Mouse (Mus musculus) layer of hippocampus, adult 11-12 months (tissue): ENCODE data around the gene Mbd6.

Experiments
- DNase-seq: peaks from one replicate; pipeline ENCODE4 v3.0.0; 2022; ENCODE audit warnings: low spot score

Mbd6 gene

DNA sequence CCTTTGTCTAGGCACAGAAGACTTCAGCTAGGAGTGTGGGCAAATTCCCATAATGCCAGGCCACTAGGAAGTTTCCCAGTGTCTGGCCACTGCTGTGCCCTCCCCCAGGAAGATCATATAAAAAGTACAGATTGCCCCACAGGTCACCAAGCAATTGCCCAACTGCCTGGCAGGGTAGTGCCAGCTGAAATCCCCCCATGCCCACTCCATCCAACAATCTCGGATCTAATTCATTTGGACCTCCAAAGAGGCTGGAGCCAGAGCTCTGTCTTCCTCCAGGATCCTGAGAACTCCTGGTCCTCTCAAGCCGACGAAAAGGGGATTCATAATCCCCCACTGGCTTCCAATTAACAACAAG is 903 bp downstream of the Mbd6 start:
- DNase-seq: no peak

DNA sequence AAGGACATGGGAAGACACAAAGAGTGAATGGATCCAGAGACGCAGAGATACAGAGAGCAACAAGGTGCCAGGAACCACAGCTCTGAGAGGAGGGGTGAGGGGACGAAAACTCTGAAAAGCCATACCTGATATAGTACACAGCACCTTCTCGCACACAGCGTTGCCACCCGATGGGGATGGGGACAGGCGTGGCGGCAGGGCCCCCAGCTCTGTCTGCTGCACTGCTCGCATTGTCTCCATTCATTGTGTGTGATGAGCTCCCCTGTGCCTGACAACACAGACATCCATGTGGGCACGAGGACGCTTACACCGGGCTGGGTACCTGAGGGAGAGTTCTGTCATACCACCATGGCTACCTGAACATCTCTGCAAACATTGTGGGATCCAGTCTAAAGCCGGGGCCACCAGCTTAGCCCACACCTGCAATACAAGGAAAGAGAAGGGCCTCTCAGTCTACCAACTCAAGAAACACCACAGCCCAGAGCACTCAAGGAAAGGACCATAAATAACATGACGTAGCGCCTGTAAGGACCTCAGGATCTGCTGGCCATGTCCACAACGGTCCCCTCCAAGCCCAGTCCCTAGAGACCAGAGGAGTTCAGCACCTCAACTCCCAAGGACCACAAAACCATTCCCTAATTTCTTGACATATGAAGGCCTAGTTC is 1.4 kb downstream of the Mbd6 start:
- no peak for DNase-seq

DNA sequence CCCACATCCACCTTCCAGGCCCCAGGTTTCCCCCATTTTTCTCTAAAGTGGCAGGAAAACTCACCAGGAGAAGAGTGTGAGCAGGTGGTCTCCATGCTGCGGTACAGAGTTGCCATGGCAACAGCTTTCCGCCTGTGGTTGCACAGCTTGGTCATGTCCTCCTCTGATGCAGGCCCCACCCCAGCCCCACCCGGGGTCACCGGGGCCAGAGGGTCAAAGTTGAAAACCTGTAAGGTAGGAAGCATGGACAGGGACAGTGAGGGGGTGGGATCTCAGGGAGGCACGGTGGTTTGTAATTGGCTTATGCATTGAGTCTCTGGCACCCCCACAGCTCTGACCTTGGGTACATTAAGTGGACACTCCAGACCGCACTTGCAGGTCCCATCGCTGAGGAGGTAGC is 2.1 kb downstream of the Mbd6 start:
- DNase-seq: no peak

DNA sequence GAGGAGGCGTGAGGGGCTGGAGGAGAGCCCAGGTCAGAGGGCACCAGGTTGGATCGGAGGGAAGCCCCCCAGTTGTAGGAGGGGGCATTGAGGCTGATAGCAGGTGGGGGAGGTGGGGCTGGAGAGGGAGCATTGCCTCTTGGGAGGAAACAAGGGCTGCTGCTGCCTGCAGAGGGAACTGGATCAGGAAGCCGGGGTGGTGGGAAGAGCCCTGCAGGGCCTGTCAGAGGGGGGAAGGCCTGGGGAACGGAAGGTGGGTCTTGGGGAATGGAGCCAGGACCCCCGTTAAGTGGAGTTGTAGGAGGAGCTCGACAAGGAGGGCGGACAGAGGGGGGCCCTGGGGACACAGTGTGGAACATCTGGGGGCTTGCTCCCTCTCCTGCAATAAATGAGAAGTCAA is 2.6 kb downstream of the Mbd6 start:
- DNase-seq: no peak

DNA sequence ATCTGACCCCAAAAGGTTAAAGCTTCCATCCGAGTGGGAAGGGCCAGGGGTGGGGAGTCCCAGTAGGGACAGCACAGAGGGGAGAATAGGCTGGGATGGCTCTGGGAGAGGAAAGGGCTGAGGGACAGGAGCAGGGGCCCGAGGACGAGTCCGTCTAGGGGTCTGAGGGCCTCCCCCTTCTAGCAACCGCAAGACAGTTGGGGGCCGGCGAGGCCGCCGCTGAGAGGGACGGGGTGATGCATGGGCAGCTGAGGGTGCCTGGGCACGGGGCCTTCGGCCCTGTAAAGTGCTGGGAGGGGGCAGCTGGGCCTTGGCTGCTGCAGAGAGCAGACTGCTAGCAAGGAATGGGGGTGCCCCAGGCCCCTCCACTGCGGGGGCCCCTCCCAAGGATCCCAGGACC is 3.2 kb downstream of the Mbd6 start:
- DNase-seq: no peak

DNA sequence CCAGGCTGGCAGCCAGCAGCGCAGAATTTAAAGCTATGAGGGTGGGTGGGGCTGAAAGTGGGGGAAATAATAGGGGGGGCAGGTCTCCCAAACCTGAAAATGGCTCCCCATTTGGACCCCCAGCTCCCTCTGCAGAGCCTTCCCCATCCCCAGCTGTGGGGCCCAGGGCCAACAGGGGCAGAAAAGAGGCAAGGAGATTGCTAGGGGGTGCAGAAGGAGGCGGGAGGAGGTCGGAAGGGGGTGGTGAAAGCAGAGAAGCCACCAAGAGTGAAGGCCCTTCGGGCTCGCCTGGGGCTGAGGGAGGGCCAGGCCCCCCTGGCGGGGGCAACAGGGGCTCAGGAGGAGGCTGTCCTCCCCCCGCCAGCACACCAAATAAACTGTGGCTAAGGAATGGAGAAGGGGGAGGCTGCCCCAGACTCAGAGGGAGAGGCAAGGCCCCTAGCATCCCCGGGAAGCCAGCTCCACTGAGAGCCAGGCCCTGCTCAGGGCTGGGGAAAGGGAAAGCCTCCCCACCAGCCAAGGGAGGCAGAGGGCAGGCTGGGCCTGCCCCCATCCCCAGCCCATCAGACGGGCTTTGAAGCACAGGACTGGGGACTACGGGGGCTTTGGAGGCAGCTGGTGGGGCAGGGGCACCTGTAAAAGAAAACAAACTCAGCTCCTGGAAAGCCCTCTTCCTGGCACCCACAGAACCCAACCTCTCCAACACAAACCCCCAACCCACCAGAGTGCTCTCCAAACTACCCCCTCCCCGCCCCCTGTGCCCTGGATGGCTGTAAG is 3.9 kb downstream of the Mbd6 start:
- DNase-seq: no peak

DNA sequence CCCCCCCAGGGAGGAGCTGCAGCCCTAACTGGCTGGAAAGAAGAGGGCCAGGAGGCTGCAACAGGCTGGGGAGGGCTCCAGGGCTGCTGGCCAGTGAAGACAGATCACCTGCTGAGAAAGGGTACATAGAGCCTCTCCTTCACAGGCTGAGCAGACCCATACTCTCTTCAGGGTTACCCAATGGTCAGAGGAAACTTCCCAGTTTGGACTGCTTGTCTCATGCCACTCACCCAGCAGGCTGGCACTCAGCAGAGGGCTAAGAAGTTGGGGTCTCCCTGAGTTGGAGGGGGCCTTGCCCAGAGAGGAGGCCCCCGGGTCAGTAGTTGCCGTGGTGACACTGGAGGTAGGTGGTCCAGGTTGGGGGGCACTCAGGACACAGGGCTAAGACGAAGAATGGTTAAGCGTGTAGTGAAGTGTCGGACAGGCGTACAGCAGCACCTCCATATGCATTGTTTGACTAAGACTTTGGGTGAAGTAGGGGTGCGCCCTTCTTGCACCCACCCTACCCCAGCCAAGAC is 4.7 kb downstream of the Mbd6 start:
- no peak for DNase-seq

DNA sequence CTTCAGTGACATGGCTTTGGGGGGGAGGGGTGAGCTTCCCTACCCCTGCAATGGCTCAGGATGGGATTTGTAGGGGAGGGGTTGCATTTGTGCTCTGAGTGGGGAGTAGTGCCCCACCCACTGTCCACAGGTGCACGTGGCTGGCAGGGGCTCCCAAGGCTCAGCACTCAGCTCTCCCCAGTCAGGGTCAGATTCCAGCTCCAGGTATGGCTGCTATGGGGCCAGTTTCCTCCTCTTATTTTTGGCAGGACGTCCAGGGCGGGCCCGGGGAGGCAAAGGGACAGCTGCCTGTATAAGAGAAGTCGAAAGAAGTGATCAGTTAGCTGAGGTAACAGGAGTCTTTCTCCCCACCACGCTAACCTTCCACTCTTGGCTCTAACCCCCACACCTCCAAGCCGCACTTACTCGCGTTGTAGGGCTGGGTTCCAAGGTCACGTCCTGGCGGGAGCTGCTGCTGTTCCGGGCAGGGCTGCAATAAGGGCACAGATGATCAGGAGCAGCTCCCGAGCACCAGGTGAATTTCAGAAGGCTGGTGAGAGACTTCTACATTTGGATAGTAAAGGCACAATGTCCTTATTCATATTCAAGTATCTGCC is 6.1 kb downstream of the Mbd6 start:
- no peak for DNase-seq

DNA sequence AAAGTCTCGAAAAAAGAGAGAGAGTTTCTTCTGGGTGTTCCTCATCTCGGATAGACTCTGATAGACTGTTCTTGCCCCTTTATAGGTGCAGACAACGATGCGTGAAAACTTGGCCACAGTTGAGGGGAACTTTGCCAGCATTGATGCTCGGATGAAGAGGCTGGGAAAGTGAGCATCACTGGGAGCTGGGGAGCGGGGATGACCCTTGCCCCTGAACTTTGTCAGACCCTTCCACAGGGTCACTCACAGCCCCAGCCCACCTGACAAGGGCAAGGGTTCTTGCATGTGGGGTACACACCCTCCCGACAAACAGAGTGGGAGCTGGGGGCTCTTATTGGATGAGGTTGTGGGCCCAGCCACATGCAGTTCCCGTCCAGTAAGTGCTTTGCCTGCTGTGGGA is 7.5 kb downstream of the Mbd6 start:
- DNase-seq: no peak

DNA sequence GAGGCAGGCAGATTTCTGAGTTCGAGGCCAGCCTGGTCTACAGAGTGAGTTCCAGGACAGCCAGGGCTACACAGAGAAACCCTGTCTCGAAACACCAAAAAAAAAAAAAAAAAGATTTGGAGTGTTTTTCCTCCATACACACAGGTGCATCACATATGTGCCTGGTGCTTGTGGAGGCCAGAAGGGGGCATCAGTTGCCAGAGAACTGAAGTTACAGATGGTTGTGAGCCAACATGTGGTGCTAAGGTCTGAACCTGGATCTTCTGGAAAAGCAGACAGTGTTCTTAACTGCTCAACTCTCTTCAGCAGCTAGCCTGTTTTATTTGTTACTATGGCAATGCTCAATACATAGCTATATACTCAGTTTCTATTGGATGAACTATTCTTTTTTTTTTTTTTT is 9.1 kb downstream of the Mbd6 start:
- DNase-seq: no peak

DNA sequence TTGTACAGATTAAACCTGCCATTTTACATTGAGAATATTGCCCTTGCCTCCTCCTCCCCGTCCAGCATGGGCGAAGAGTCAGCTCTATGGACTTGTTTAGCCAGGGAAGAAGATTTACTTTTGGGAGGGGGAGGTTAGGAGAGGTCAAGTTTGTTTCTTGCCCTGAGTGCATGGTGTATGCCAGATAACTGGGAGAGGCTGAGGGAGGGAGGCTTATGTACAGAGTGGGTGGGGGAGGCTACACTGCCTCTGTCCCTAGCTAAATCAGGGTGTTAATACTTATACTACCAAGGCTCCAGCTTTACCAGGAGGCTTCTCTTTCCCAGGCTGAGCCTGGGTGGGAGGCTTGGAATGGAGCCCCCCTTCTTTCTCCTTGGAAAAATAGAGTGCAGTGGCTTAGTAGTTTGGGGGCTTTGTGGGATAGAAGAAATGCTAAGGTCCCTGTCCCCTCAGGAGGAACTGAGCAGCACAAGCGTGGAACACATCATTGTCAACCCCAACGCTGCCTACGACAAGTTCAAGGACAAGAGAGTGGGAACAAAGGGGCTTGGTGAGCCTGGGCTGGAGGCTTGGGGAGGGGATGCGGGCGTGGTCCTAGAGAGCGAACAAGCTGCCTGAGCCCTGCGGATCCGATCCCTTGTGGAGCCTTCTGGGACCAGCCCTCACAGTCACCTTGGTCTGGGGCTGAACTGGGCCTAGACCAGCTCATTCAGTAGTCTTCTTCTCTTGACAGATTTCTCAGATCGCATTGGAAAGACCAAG is 14.4 kb downstream of the Mbd6 start:
- DNase-seq: no peak

DNA sequence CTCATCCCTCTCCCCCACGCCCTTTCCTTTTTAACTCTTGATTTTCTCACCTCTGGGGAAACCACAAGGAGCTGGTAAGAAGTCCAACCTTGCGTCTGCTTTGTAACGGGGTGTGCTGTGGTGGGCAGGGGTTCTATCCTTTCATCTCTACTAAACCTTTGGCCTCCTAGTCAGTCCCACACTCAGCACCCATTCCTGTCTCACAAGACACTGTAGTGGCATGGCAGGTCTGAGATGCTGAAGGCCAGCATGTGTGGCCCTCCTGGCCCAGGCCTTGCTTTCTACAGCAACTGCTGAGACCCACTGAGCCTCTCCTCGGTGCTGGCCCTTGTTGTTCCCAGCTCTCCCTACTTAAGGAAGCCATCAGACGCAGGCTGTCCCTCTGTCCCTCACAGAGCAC is 16.4 kb downstream of the Mbd6 start:
- no peak for DNase-seq

DNA sequence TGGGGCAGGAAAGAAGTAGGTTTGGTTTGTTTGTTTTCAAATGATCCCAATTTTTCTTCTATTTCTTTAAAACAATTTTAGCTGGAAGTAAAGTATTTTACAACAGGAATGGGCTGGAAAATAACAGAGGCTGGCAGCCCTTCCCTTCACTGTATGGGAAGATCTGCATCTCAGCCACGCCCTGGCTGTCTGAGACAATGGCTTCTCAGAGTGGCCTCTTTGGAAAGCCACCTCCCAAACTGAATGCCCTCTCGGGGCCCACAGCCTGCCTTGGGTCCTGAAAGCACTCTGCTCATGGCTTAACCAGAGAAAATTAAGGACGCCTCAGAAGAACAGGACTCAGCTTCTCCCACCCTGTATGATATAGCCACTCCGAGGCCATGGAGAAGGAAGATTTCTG is 18.9 kb downstream of the Mbd6 start:
- no peak for DNase-seq

DNA sequence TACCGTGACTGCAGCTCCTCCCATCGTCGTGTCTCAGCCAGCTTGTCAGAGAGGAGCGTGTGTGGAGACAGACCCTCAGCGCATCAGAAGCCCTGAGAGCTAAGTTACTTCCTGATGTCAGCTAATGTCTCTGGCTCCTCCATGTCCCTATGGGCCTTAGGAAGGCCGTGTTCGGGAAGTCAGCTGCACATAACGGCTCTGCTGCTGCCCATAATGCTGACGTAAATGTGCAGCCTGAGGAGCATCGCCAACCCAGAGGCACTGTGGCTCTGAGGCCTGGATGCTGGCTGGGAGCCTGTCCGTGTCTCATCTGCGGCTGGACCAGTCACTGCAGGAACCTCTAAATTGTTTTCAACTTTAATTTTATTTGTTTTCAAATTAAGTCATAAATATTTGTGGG is 19.8 kb downstream of the Mbd6 start:
- no peak for DNase-seq

DNA sequence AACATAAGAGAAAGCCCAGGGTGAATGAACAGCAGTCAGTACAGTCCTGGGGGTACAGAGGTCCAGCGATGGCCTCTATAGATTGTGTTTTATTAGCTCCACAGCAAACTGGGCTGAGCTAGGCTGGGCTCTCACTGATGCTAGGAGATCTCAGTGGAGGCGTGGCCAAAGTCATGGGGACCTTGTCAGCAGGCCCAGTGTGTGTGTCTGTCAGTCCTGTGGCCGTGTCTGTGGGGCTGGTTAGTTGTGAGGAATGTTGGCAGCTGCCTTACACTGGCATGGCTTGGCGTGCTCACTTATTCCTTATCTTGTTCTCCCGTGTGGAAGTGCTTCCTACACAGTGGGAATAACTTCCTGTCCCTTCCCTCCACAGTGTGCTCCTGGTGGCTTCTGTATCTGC is 20.4 kb downstream of the Mbd6 start:
- DNase-seq: no peak

DNA sequence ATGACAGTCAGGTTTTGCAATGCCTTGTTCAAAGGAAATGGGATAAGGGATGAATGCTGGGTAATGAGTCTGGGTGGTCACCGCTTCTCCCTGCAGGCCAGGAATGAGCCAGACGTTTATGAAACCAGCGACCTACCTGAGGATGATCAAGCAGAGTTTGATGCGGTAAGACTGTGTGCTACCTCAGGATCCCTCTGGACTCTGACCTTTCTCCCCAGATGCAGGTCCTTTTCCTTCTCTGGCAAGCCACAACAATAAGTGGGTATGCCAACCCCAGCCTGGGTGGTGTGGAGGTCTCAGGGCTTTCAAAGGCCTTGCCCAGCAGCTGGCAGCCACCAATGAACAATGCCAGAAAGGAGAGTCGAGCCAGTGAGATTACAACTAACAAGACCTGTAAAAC is 21.5 kb downstream of the Mbd6 start:
- no peak for DNase-seq

DNA sequence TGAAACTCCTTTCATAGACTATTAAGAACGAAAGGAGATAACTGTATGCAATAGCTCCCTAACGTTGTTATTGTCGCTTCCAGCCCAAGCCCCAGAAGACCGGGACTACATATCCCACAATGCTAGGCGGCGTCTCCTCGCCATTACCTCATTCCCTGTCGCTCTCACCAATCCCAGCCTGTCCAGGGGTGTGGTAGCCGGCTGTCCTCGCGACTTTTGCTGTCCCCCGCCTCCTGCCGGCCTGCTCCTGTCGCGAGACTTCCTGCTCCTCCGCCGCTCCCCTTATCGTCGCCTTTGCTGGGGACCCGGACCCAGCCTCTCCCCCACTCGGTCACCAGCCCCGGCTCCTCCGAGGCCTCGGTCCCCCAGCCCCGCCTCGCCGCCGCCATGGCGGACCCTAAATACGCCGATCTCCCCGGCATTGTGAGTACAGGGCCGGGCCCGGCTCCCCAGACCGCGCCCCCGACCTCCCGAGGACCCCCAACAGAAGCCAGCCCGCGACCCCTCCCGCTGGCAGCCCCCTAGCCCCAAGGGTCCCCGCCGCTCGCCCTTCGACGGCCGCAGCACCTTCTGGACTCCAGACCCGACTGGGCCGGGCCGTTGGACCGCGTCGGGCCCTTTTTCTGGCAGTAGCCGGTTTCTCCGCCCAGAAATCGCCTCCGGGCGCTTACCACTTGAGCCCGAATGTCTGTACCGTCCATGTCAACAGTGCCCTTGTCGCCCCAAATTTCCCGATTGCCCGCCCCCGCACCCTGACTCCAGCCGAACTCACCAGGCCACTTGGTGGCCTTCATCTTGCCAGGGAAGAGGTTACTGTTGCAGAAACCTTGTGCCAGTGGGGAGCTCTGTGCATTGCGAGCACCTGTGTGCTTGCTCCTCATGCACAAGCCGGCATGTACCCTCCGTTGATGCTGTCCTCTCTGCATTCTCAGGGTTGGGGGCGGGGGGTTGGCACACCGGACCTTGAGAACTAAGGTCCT is 22.4 kb downstream of the Mbd6 start, which contains the start of gene Dctn2:
Gene Dctn2, plus strand, starts transcription at position 257 of the 980 bp plus-strand sequence.
- peak; percentile 96 for DNase-seq

DNA sequence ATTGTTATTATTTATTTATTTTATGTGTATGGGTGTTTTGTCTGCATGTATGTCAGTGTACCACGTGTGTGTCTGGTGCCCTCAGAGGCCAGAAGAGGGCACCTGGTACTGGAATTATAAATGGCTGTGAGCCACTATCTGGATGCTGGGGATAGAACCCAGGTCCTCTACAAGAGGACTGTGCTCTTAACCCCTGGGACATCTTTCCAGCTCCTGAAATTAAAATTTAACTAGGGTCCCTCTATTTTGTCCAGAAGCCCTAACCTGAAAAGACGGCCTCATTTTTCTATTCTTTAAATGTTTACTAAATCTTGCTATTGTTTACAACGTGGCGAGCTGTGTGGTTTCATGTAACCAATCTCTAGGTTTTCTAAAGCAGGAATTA is 23.1 kb downstream of the Mbd6 start:
- DNase-seq: no peak

DNA sequence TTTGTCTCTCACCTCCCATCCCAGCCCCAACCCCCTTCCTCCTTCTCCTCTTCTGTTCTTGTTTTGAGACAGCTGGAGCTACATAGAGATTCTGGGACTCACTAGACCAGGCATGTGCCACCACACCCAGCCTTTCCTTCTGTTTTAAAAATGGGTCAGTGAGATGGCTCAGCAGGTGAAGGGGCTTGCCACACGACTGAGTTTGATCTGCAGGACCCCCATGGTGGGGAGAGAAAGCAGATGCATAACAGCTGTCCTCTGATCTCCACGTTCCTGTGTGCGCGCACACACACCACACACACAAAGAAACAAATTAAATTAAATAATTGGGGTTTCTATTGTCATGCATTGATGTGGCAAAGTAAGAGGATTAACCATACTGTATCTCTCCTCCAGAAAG is 23.8 kb downstream of the Mbd6 start:
- DNase-seq: no peak

DNA sequence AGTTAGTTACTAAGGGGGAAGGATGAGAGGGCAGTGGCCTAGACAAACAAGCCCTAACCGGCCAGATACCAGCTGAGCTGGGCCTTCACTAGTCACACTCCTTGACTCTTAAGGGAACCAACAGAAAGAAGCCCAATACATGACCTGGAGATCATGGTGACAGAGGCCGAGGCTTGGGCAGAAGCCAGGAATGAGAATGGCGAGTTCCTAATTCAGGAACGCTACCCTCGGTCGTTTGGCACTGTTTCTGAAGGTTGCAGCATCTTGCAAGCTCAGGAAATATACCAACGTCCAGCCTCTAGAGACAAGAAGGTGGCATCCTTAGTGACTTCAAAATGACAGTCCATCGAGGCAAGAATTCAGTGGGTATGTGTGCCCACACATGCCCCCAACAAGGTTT is 24.5 kb downstream of the Mbd6 start:
- no peak for DNase-seq

DNA sequence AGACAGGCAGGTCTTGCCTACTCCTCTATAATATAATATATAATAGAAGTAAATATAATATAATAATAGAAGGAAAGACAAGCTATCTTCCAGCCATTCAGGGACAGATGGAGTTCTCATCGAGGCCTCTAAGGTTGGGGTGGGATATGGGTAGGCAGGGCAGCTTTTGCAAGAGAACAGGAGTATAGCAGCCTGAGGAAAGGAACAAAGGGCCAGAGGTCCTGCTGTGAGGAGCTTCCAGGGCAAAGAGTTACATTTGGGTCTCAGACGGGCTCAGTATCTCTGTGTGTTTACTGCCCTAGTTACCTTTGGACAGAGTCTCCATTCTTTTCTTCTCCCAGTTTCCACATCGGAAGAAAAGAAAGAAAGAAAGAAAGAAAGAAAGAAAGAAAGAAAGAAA is 25.2 kb downstream of the Mbd6 start:
- DNase-seq: no peak
